Mouse (Mus musculus) testis, adult 2 months (tissue): ENCODE data around the gene Ntn1.

Experiments
- CTCF ChIP-seq: fragments of 200-500 bp; IDR thresholded peaks from 2 replicates; pipeline ENCODE4 v1.5.1; 2012; ENCODE audit warnings: low read depth, mild to moderate bottlenecking, inconsistent platforms, low read length, moderate library complexity; ENCODE audit not compliant: control insufficient read depth, insufficient read depth, insufficient replicate concordance
- POLR2A ChIP-seq: fragments of 200-500 bp; IDR thresholded peaks from 2 replicates; pipeline ENCODE4 v1.6.1; 2012; ENCODE audit warnings: low read depth, mild to moderate bottlenecking, inconsistent platforms, low read length, moderate library complexity; ENCODE audit not compliant: control insufficient read depth

- TF ChIP-seq POLR2A (no peak; the same call in 1 of the 2 replicates), CTCF (peak; percentile 35; the same call in 1 of the 2 replicates)
These were observed 31.2 kb upstream of the Ntn1 start, which contains the start of gene Pik3r5 for GRCm38 (mm10) chr11:68431699-68432360.
